Mouse (Mus musculus) left cerebral cortex, postnatal 36 days (tissue): Measurements from ENCODE around the gene Gm10197. TPM values are rescaled to one million over a fixed set of nuclear protein-coding genes. Genes with fewer than 3 reads are reported as not detected.

Source experiments
- DNase-seq, 2 experiments: peaks; one replicate each; pipeline ENCODE4 v3.0.0; 2021 to 2022; ENCODE audit warnings: low spot score in 2 of 2, mixed read lengths in 1 of 2
- intact Hi-C: fragments of 180-260 bp; cut with DNase I; formaldehyde crosslinking; loops from one replicate; pipeline ENCODE4 v1.15.1; 2025
- total RNA-seq, 2 experiments: library from RNA; stranded (reverse); gene quantifications; 2 replicates each; pipeline ENCODE4 v1.2.3; 2021

The Gm10197 gene
- total RNA-seq, 2 experiments from 2014 or later, result not detected

DNA sequence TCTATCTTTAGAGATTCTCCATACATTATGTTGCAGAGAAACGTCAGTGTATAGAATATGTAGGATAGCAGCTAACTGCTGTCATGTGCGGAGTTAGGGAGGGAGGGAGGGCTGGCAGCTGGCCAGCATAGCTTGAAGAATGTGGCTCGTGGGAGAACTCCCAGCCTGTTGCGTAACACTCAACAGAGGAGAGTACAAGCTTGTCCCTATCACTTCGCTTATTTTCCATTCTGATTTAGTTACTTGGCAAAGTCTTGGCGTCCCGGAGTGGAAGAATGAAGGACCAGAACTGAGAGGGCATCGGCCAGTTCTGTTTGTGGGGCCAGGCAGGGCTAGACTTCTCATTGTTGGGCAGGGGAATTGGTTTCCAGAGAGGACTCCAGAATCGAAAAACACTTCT is 6.6 kb downstream of the Gm10197 start:
- peak; percentile 70 to 75 for DNase-seq
- intact Hi-C loops, result loop anchor here (5.0 kb wide), 2 partner anchors 38 to 53 kb away; partner anchors contain the start of gene Mxi1

GRCm38 (mm10) chr19:53364551-53364950 is 7.0 kb downstream of the Gm10197 start:
- DNase-seq, result no peak
- intact Hi-C loops, result no loop called here

- intact Hi-C loops, result no loop called here
Measured at GRCm38 (mm10) chr19:53362967-53363366, 8.6 kb downstream of the Gm10197 start.

DNA sequence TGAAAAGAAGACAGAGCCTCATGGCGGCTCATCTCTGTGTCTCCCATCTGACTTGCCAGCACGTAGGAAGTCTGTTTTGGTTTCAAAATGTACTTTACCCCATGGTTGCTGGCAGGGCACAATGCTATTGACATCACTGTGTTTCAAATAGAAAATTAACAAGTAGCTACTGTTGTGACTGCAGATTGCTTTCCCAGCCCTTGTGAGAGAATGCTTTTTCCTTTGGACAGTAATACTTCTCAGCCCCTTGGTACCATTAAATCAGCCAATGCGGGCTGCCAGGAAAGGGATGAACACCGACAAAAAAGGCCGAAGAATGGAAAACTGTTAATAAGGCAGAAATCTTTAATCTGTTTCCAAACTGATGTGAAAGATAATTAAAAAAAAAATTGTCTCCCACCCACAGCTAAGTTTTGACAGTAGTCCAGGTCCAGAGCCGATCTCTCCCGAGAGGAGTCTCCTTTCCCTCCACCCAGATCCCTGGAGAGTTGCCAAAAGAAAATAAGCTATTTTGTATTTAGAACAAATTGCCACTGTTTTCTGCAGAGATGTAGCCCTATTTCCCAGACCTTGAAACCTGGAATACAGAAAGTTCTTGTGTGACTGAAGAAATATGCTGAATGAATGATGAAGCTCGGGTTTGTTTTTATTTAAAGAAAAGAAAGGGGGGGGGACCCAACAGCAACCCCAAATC is 11.2 kb downstream of the Gm10197 start:
- DNase-seq, result no peak

More at GRCm38 (mm10) chr19:53362967-53363366, 8.6 kb downstream of the Gm10197 start:
- no peak for DNase-seq

DNA sequence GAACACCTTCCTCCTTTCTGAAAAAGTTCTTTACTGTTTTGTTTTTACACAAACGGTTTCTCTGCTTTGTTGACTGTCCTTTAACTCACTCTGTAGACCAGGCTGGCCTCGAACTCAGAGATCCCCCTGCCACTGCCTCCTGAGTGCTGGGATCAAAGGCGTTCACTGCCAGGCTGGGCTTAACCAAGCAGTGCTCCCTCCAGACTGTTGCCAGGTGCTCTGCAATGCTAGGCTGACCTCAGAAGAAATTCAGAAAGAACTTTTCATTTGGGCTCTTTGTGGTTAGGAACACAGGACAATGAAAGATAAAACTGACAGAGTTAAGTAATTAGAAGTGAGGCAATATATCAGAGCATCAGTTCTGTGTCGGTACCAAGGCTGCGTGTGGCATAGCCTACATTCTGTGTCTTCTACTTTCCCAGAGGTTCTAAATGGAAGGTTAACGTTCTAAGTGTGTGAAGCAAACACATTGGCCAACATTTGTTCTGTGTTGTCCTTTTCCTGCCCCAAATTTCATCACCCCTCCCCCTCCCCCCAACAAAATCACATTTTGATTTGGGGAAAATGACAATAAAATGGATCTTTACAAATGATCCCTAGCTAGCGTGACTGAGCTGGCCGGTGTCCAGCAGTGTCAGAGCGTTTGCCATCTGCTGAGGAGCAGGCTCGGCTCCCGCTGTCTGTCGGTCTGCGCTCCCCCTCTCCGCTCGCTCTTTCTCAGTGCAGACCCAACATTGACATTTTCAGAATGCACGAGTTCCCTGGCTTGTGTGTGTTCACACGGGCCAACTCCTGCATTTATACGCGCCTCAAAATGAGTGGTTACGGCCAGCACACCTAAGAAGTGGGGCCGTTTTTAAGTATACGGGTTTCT is 12.2 kb downstream of the Gm10197 start:
- DNase-seq, result no peak
- intact Hi-C loops, result no loop called here

More for the DNA sequence above, 11.2 kb downstream of the Gm10197 start:
- intact Hi-C loops, result no loop called here

GRCm38 (mm10) chr19:53355065-53355464 is 16.5 kb downstream of the Gm10197 start:
- intact Hi-C loops, result no loop called here
- peak; percentile 64 to 68 for DNase-seq

DNA sequence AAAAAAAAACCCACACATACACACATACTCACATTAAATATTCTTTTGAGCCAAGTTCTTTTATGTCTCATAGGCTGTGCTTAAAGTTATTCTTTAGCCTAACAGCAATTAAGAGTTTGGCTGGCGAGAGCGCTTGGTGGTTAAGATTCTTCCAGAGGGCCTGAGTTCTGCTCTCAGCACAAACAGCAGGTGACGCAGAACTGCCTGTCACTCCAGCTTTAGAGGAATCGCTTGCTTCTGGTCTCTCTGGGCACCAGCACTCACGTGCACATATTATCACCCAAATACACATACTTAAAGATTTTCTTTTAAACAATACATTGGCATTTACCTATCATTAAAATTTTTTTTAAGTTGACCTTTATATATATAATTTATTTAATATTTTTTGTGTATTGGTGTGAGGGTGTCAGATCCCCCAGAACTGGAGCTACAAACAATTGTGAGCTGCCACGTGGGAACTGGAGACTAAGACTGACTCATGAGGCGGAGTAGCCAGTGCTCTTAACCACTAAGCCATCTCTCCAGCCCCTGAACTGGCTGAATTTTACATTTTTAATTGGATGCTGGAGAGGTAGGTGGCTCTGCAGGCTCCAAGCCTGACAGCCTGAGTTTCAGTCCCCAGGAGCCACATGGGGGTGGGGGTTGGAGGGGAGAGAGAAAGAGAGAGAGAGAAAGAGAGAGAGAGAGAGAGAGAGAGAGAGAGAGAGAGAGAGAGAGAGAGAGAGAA is 17.1 kb downstream of the Gm10197 start:
- intact Hi-C loops, result no loop called here
- DNase-seq, result no peak

GRCm38 (mm10) chr19:53353864-53354263 is 17.7 kb downstream of the Gm10197 start:
- DNase-seq, result peak; percentile 49 to 63

GRCm38 (mm10) chr19:53345766-53346165 is 25.8 kb downstream of the Gm10197 start:
- DNase-seq, result no peak
- intact Hi-C loops, result no loop called here

More at GRCm38 (mm10) chr19:53353864-53354263, 17.7 kb downstream of the Gm10197 start:
- intact Hi-C loops, result no loop called here

DNA sequence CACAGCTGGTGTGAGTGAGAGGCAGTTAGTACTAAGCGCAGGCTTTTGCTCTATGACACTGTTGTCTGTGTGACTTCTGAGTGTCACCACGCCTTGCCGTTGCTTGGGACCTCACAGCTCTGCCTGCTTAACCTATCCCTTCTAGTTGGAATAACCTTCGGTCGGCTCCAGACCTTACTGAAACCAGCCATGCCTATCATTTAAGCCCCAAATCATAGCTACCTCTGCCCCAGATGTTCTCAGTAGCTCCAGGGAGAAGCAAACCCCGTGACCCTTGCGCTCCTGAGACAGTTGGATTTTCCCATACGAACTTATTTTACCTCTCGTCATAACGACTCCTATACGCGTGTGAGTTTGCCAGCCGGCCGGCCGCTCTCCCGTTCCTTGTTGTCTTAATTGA is 27.5 kb downstream of the Gm10197 start:
- DNase-seq, result no peak
- intact Hi-C loops, result no loop called here

DNA sequence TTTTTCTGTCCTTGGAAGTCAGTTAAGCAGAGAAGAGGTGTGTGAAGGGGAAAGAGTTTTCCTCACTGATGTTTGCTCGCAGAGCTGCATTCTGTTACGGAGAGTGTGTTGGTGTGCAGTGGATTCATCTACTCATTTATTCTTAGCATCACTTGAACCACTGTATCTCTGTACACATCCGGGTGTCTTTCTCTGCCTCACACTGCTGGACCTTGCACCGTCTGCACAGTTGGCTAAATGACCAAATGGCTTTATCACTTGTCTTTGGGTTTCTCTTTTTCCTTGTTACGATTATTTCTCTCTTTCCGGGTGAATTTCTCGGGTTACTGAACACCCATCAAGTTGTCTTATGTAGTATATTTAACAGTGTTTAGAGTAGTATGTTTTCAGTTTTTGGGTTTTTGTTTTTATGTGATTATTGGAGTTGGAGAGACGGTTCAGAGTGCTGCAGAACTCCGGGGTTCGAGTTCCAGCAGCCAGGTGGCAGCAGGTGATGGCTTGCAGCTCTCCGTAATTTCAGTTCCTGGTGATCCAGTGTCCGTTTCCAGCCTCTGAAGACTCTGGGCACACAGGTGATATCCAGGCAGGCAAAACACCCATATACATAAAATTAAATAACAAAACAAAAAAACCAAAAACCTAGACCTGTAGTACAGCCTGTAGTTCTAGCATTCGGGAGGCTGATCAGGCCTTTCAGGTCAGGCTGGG is 28.2 kb downstream of the Gm10197 start:
- no peak for DNase-seq
- intact Hi-C loops, result no loop called here

- intact Hi-C loops, result no loop called here
- no peak for DNase-seq
Measured at GRCm38 (mm10) chr19:53340423-53340822, 31.1 kb downstream of the Gm10197 start.

- no peak for DNase-seq
- intact Hi-C loops, result no loop called here
Measured at GRCm38 (mm10) chr19:53335241-53335640, 36.3 kb downstream of the Gm10197 start.

- DNase-seq, result no peak
- intact Hi-C loops, result no loop called here
Measured at GRCm38 (mm10) chr19:53333730-53334129, 37.8 kb downstream of the Gm10197 start.

- intact Hi-C loops, result no loop called here
- no peak for DNase-seq
Measured at GRCm38 (mm10) chr19:53331882-53332500, 39.6 kb downstream of the Gm10197 start.

DNA sequence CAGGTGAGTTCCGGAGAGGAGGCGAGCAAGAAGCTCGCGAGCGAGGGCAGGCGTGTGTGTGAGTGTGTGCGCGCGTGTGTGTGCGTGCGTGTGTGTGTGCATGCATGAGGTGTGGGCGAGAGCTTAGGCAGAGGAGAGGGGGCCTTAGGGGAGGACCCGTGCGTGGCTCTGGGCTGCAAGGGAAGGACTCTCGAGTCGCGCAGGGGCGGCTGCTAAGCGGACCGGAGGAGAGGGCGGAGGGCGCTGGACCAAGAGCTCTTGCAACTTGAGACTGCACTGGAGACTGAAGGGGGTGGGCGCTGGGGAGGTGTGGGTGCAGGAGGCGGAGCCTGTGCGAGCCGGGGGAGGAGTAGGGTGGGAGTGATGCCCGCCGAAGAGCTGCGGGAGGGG is 41.6 kb downstream of the Gm10197 start:
- intact Hi-C loops, result loop anchor here (1.0 to 5.0 kb wide), 3 partner anchors 17 to 188 kb away; partner anchors contain the start of gene Add3
- DNase-seq, result peak; percentile 73 to 76

GRCm38 (mm10) chr19:53329221-53329991 is 42.2 kb downstream of the Gm10197 start:
- intact Hi-C loops, result loop anchor here (1.0 to 5.0 kb wide), 3 partner anchors 16 to 187 kb away; partner anchors contain the start of gene Add3
- DNase-seq, result peak; percentile 87 to 90

- DNase-seq, result no peak
- intact Hi-C loops, result loop anchor here (5.0 kb wide), 2 partner anchors 39 to 186 kb away; partner anchors contain the start of gene Add3
Measured at GRCm38 (mm10) chr19:53328116-53328515, 43.5 kb downstream of the Gm10197 start.
